In genomic region chr5:141570442-141570841, GRCm38 (mm10) we compare ENCODE assay signal across 17 mouse cellular contexts.
DNase-seq lines count a peak whose midpoint lies in the region; ATAC-seq and TF ChIP-seq lines count a peak whose summit lies in the region.
"Had no signal": no experiment of that assay in that cellular context is flagged by ENCODE, and none has a peak within 500 bp of the region (broad histone marks: within the 10 kb centered on the region; RNA-seq: fewer than 3 reads in every experiment).

No protein-coding gene starts in this region.

- H3K4me2 ChIP-seq in forebrain, embryonic 15.5 days (replicated peaks), result no peak overlapping the region
- no peak overlapping the region for H3K4me2 ChIP-seq in forebrain, embryonic 11.5 days (ENCODE audit: low read depth, low read length, severe bottlenecking)
- H3K4me2 ChIP-seq in forebrain, postnatal 0 days (ENCODE audit: low read depth), result no peak overlapping the region
- H3K4me2 ChIP-seq: heart, embryonic 11.5 days; neural tube, embryonic 13.5 days had no signal

- no peak for TF ChIP-seq POLR2A in brain, embryonic 14.5 days (IDR thresholded peaks at IDR 0.05; ENCODE audit: borderline replicate concordance, extremely low read depth, insufficient read depth, insufficient read length, poor library complexity, severe bottlenecking)

- no peak overlapping the region for H3K9ac ChIP-seq in forebrain, embryonic 15.5 days (replicated peaks)
- H3K9ac ChIP-seq in forebrain, embryonic 11.5 days (ENCODE audit: low read length), result no peak overlapping the region
- H3K9ac ChIP-seq in forebrain, postnatal 0 days, result no peak overlapping the region
- H3K9ac ChIP-seq: neural tube, embryonic 13.5 days had no signal

- WGBS in forebrain, embryonic 15.5 days, result 30% methylated on average over 6 of the region's 6 CpGs
- 85% methylated on average over 6 of the region's 6 CpGs for WGBS in forebrain, embryonic 11.5 days
- WGBS in forebrain, postnatal 0 days, result 17% methylated on average over 6 of the region's 6 CpGs
- 85% methylated on average over 6 of the region's 6 CpGs for WGBS in embryonic facial prominence, embryonic 10.5 days

- no peaks in the 10 kb centered on the region for H3K9me3 ChIP-seq in forebrain, embryonic 15.5 days
- no peaks in the 10 kb centered on the region for H3K9me3 ChIP-seq in forebrain, embryonic 11.5 days (ENCODE audit: control insufficient read depth, low read length)
- H3K9me3 ChIP-seq in forebrain, postnatal 0 days (ENCODE audit: low read length), result no peaks in the 10 kb centered on the region
- H3K9me3 ChIP-seq in embryonic facial prominence, embryonic 10.5 days, result no peaks in the 10 kb centered on the region
- H3K9me3 ChIP-seq: neural tube, embryonic 13.5 days had no signal

- intact Hi-C loops in left cerebral cortex, postnatal 14 days (cut with DNase I), result no loop called here

- no peak overlapping the region for H3K4me3 ChIP-seq in forebrain, embryonic 15.5 days
- no peak overlapping the region for H3K4me3 ChIP-seq in forebrain, embryonic 11.5 days (ENCODE audit: low read depth, low read length)
- H3K4me3 ChIP-seq in forebrain, postnatal 0 days (ENCODE audit: low read depth, low read length), result no peak overlapping the region
- no peak overlapping the region for H3K4me3 ChIP-seq in embryonic facial prominence, embryonic 10.5 days
- H3K4me3 ChIP-seq: left cerebral cortex, adult 2 months; neural tube, embryonic 13.5 days had no signal

- peaks cover 31% of the 10 kb centered on the region for H3K4me1 ChIP-seq in forebrain, embryonic 15.5 days
- H3K4me1 ChIP-seq in forebrain, embryonic 11.5 days (replicated peaks; ENCODE audit: control insufficient read depth, insufficient read depth, low read length), result no peaks in the 10 kb centered on the region
- H3K4me1 ChIP-seq in forebrain, postnatal 0 days (ENCODE audit: insufficient read depth), result peaks cover 9% of the 10 kb centered on the region
- no peaks in the 10 kb centered on the region for H3K4me1 ChIP-seq in embryonic facial prominence, embryonic 10.5 days

- no peaks in the 10 kb centered on the region for H3K36me3 ChIP-seq in forebrain, embryonic 15.5 days
- H3K36me3 ChIP-seq in forebrain, embryonic 11.5 days (ENCODE audit: control insufficient read depth, insufficient read depth, low read length), result no peaks in the 10 kb centered on the region
- H3K36me3 ChIP-seq in forebrain, postnatal 0 days (ENCODE audit: insufficient read depth), result no peaks in the 10 kb centered on the region
- H3K36me3 ChIP-seq in embryonic facial prominence, embryonic 10.5 days (replicated peaks), result no peaks in the 10 kb centered on the region
- H3K36me3 ChIP-seq: neural tube, embryonic 13.5 days had no signal

- TF ChIP-seq CTCF in brain, embryonic 14.5 days (IDR thresholded peaks at IDR 0.05; ENCODE audit: borderline replicate concordance, extremely low read depth, insufficient read depth, insufficient read length), result no peak
- TF ChIP-seq CTCF in forebrain, postnatal 0 days (IDR thresholded peaks at IDR 0.05; ENCODE audit: low read depth), result no peak

- peak overlapping the region; percentile 68 for H3K27ac ChIP-seq in forebrain, embryonic 15.5 days (replicated peaks)
- H3K27ac ChIP-seq in forebrain, embryonic 11.5 days (ENCODE audit: low read depth, low read length), result no peak overlapping the region
- H3K27ac ChIP-seq in forebrain, postnatal 0 days (ENCODE audit: low read depth, low read length), result peak overlapping the region; percentile 66
- no peak overlapping the region for H3K27ac ChIP-seq in embryonic facial prominence, embryonic 10.5 days (replicated peaks)
- H3K27ac ChIP-seq: left cerebral cortex, adult 2 months; neural tube, embryonic 13.5 days had no signal

- DNase-seq in forebrain, embryonic 11.5 days (ENCODE audit: low spot score), result no peak
- peak; percentile 20 to 24 for DNase-seq in left cerebral cortex, postnatal 14 days (ENCODE audit: low spot score in 2 of 2)
- no peak for DNase-seq in left cerebral cortex, adult 8-10 months (ENCODE audit: low spot score in 2 of 2)
- DNase-seq in brain, embryonic 14.5 days (ENCODE audit: low read depth), result peak; percentile 93
- peak; percentile 86 for DNase-seq in forebrain, postnatal 0 days
- no peak for DNase-seq in embryonic facial prominence, embryonic 10.5 days (ENCODE audit: low spot score)
- DNase-seq: cerebellum, adult 11-12 months; kidney, adult 9 months; kidney, postnatal 36 days; lung, postnatal 10 days; thymus, adult 2 months had no signal

- no peaks in the 10 kb centered on the region for H3K27me3 ChIP-seq in forebrain, embryonic 15.5 days
- no peaks in the 10 kb centered on the region for H3K27me3 ChIP-seq in forebrain, embryonic 11.5 days (ENCODE audit: control insufficient read depth, insufficient read depth, low read length)
- H3K27me3 ChIP-seq in forebrain, postnatal 0 days (ENCODE audit: insufficient read depth, low read length), result no peaks in the 10 kb centered on the region
- H3K27me3 ChIP-seq in embryonic facial prominence, embryonic 10.5 days (replicated peaks; ENCODE audit: low read depth, poor library complexity, severe bottlenecking), result no peaks in the 10 kb centered on the region
- H3K27me3 ChIP-seq: neural tube, embryonic 13.5 days; Patski had no signal

- peak; percentile 79 for ATAC-seq in forebrain, embryonic 15.5 days (replicated peaks)
- no peak for ATAC-seq in forebrain, embryonic 11.5 days (replicated peaks; ENCODE audit: low FRiP score)
- ATAC-seq in forebrain, postnatal 0 days, result peak; percentile 86
- ATAC-seq: activated CD4-positive, CD25-positive, alpha-beta regulatory T cell, adult 4 months; Patski had no signal

Comparison
In these comparisons a context has a peak if more than half of its experiments do, and no peak if none do; other contexts are left out.
1. H3K27ac ChIP-seq: peak in forebrain, embryonic 15.5 days (single experiment) and forebrain, postnatal 0 days (single experiment); none in forebrain, embryonic 11.5 days (single experiment) and embryonic facial prominence, embryonic 10.5 days (single experiment).
2. DNase-seq: peak in left cerebral cortex, postnatal 14 days (2 of 2), brain, embryonic 14.5 days (single experiment) and forebrain, postnatal 0 days (single experiment); none in forebrain, embryonic 11.5 days (single experiment), left cerebral cortex, adult 8-10 months (0 of 2) and embryonic facial prominence, embryonic 10.5 days (single experiment).